Mouse (Mus musculus): ENCODE measurements around the gene Ext2. TPM values are rescaled to one million over a fixed set of nuclear protein-coding genes. Genes with fewer than 3 reads are reported as not detected.
A peak's percentile ranks its signal among the peaks of the same experiment; 100 is the strongest.

The Ext2 gene
- polyA plus RNA-seq, 1 experiment: not detected

DNA sequence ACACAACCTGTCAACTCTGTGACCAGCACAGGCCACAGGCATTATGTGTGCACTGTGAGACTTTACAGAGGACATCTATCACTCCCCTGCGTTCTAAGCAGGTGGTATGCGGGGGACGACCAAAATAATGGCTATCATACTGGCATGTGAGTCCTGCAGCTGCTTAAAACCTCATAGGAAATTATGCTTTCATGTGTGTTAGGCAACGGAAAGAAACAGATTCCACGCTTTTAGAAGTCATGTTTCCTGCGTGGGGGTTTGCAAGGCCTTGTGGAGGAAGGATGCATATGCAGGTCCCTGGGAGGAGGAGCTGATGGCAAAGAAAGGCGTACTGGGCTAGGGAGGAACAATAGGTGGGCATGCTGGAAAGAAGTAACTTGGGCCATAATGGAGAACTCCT lies 63.2 kb downstream of the Ext2 start:
- peaks cover 23% of the 10 kb centered on the region for H3K4me1 ChIP-seq (ENCODE audit: control insufficient read depth, insufficient read depth, low read length)
- WGBS: 49% methylated on average over 7 of the region's 7 CpGs
- peak overlapping the region; percentile 61 for H3K27ac ChIP-seq (ENCODE audit: insufficient read depth, low read depth, low read length)
- no peak overlapping the region for H3K4me3 ChIP-seq (ENCODE audit: insufficient read depth, low read depth, low read length)
- TF ChIP-seq POLR2A (IDR thresholded peaks at IDR 0.05; ENCODE audit: insufficient read depth, low read depth, low read length) (no peak), CTCF (IDR thresholded peaks at IDR 0.05; ENCODE audit: insufficient read depth, low read depth, low read length) (no peak)

DNA sequence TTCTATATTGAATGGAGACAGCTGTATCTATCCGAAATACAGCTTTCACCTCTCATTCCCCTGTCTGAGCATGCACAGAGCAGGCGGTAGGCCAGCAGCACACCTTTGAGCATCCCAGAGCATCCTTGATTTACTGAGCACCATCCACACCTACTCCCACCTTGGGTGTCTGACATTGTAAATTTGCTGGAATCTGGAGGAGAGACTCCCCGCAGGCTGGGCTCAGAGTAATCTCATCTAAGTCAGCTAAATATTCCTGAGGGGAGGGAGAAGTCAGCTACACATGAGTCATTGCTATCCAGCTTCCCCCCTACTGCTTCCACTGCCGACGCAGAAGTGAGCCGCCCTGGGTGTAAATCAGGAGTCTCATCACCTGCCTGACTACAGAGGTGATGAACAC lies 64.1 kb downstream of the Ext2 start:
- 38% methylated on average over 6 of the region's 6 CpGs for WGBS
- no peak for TF ChIP-seq CTCF (IDR thresholded peaks at IDR 0.05; ENCODE audit: insufficient read depth, low read depth, low read length)
- no peak for TF ChIP-seq POLR2A (IDR thresholded peaks at IDR 0.05; ENCODE audit: insufficient read depth, low read depth, low read length)

DNA sequence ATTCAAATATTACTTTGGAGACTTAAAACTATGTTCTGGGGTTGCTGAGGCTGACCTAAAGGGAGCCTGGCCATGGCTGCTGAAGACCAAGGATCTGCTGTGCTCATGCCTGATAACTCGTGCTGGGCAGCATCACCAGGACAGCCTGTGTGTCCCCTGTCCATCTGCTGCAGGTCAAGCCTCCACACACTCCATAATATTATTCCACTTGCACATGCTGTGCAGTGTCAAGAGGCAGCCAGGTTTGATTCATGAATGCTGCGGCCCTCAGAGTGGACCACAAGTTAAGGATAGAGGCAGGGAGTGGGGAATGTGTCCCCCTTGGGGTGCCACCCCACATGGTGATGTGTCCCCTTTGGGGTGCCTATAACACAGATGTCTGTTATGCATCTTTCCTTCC lies 68.0 kb downstream of the Ext2 start:
- H3K27ac ChIP-seq (ENCODE audit: insufficient read depth, low read depth, low read length): peak overlapping the region; percentile 16; the same call in 1 of the 2 replicates
- 91% methylated on average over 2 of the region's 2 CpGs for WGBS
- TF ChIP-seq CTCF (IDR thresholded peaks at IDR 0.05; ENCODE audit: insufficient read depth, low read depth, low read length) (no peak), POLR2A (IDR thresholded peaks at IDR 0.05; ENCODE audit: insufficient read depth, low read depth, low read length) (no peak)
- H3K4me1 ChIP-seq (ENCODE audit: control insufficient read depth, insufficient read depth, low read length): peaks cover 19% of the 10 kb centered on the region
- H3K4me3 ChIP-seq (ENCODE audit: insufficient read depth, low read depth, low read length): no peak overlapping the region

More for the DNA sequence above, 64.1 kb downstream of the Ext2 start:
- Histone ChIP-seq H3K27ac (ENCODE audit: insufficient read depth, low read depth, low read length) (peak overlapping the region; percentile 86), H3K4me3 (ENCODE audit: insufficient read depth, low read depth, low read length) (no peak overlapping the region), H3K4me1 (ENCODE audit: control insufficient read depth, insufficient read depth, low read length) (peaks cover 23% of the 10 kb centered on the region)

DNA sequence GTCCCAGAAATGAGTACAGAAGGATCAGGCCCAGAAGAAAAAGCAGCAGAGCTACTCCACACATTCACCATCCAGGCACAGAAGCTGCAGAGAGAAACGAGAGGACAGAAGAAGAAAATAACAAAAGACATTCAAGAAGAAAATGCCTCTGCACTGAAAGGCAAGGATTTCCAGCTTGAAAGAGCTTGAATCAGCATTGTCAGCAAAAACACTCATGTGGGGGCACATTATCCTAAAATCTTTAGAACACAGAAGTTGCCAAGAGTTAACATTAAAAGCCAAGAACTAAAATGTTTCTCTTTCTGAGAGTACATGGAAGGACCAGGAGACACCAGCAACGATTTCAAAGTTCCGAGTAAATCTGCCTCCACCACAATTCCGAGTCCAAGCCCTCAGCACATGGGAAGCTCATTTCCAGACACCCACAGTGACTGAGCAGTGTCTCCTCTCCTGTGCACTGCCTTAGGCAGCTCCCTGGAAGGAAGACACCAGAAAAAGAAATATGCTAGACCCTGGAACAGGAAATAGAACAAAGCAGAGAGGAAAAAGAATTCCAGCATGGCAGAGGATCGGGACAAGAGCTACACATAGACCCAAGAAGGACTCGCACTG lies 69.1 kb downstream of the Ext2 start:
- H3K4me1 ChIP-seq (ENCODE audit: control insufficient read depth, insufficient read depth, low read length): peaks cover 13% of the 10 kb centered on the region
- 69% methylated on average over 6 of the region's 6 CpGs for WGBS
- no peak overlapping the region for H3K4me3 ChIP-seq (ENCODE audit: insufficient read depth, low read depth, low read length)
- no peak for TF ChIP-seq CTCF (IDR thresholded peaks at IDR 0.05; ENCODE audit: insufficient read depth, low read depth, low read length)
- TF ChIP-seq POLR2A (IDR thresholded peaks at IDR 0.05; ENCODE audit: insufficient read depth, low read depth, low read length): no peak
- no peak overlapping the region for H3K27ac ChIP-seq (ENCODE audit: insufficient read depth, low read depth, low read length)

DNA sequence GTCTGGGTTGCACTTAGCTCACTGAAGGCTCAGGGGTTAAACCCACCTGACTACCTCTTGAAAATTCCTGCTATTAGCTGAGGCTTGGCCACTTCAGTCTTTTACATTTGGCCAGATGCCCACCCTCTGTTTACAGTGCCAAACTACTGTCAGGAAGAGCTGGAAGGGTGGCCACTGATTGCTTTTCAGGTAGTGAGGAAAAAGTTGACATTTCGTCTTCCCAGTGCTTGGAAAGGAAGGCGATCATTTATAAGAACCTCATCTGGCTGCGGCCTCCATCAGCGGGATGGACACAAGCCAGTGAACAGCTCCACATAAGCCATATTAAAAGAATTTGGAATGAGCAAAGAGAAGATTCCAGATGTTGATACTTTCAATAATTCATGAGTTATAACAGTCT lies 72.7 kb downstream of the Ext2 start:
- H3K27ac ChIP-seq (ENCODE audit: insufficient read depth, low read depth, low read length): no peak overlapping the region
- no peak overlapping the region for H3K4me3 ChIP-seq (ENCODE audit: insufficient read depth, low read depth, low read length)
- no peak for TF ChIP-seq CTCF (IDR thresholded peaks at IDR 0.05; ENCODE audit: insufficient read depth, low read depth, low read length)
- TF ChIP-seq POLR2A (IDR thresholded peaks at IDR 0.05; ENCODE audit: insufficient read depth, low read depth, low read length): no peak
- WGBS: 90% methylated on average over 4 of the region's 4 CpGs
- H3K4me1 ChIP-seq (ENCODE audit: control insufficient read depth, insufficient read depth, low read length): peaks cover 12% of the 10 kb centered on the region

DNA sequence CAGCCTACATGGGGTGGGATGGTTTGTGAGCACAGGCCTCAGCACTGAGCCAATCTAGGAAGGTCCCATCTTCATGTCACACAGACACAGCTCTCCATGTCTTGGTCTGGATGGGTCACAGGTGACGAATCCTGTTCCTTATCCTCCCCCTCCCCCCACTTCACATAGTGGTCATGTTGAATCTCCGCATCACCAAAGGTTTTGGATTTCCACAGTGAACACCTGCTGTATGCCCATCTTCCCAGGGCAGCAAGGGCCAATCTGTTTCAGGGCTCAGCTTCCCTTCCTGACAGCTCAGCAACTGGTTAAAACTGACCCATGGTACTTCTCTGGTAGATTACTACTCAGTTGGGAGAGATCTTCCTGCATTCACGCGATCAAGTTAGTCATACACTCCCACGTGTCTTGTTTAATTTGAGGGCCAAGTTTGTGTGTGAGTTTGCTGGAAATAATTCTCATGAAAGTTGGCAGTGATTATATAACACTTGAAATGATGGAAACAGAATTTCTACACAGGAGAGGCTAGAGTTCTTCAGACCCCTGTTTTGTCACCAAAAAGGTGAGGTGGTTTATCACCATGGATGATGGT lies 74.7 kb downstream of the Ext2 start:
- Histone ChIP-seq H3K27ac (ENCODE audit: insufficient read depth, low read depth, low read length) (no peak overlapping the region), H3K4me1 (ENCODE audit: control insufficient read depth, insufficient read depth, low read length) (peaks cover 12% of the 10 kb centered on the region), H3K4me3 (ENCODE audit: insufficient read depth, low read depth, low read length) (no peak overlapping the region)
- 81% methylated on average over 5 of the region's 5 CpGs for WGBS
- TF ChIP-seq CTCF (IDR thresholded peaks at IDR 0.05; ENCODE audit: insufficient read depth, low read depth, low read length) (no peak), POLR2A (IDR thresholded peaks at IDR 0.05; ENCODE audit: insufficient read depth, low read depth, low read length) (no peak)

DNA sequence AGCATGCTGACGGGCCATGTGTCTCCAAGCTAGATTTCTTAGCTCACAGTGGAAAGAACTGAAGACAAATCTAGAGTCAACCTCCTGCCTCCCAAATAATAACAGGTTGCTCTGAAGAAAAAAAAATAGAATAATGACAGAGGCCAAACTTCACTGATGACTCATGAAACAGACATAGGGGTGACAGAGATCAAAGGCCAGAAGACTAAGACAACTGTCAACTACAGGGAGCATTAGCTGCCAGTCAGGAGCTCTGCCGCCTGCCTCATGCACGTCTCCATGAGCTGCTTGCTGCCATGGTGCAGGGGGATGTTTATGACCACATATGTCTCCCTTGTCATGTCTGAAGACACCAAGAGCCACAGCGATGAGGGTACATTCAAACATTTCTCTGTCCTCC lies 75.7 kb downstream of the Ext2 start:
- peaks cover 12% of the 10 kb centered on the region for H3K4me1 ChIP-seq (ENCODE audit: control insufficient read depth, insufficient read depth, low read length)
- no peak overlapping the region for H3K4me3 ChIP-seq (ENCODE audit: insufficient read depth, low read depth, low read length)
- TF ChIP-seq CTCF (IDR thresholded peaks at IDR 0.05; ENCODE audit: insufficient read depth, low read depth, low read length) (no peak), POLR2A (IDR thresholded peaks at IDR 0.05; ENCODE audit: insufficient read depth, low read depth, low read length) (no peak)
- no peak overlapping the region for H3K27ac ChIP-seq (ENCODE audit: insufficient read depth, low read depth, low read length)
- 86% methylated on average over 4 of the region's 4 CpGs for WGBS

DNA sequence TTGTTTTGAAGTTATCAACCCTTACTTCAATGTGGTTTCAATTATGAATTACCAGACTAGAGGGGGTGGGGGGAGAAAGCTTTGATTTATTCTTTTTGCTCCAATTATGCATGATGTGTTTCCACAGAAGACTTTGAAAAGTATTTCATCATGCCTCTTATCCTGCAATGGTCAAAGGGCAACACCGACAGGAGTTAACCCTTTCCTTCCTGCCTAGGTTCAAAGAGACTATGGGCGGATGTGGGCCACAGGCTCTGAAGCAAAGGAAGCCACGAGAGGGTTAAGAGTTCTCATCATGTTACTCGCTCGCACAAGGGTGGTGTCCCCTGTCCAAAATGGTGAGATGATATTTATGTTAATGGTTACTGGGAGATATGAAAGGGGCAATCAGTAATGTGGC lies 76.2 kb downstream of the Ext2 start:
- TF ChIP-seq CTCF (IDR thresholded peaks at IDR 0.05; ENCODE audit: insufficient read depth, low read depth, low read length): no peak
- TF ChIP-seq POLR2A (IDR thresholded peaks at IDR 0.05; ENCODE audit: insufficient read depth, low read depth, low read length): no peak
- WGBS: 88% methylated on average over 5 of the region's 5 CpGs
- Histone ChIP-seq H3K4me1 (ENCODE audit: control insufficient read depth, insufficient read depth, low read length) (peaks cover 12% of the 10 kb centered on the region), H3K4me3 (ENCODE audit: insufficient read depth, low read depth, low read length) (no peak overlapping the region), H3K27ac (ENCODE audit: insufficient read depth, low read depth, low read length) (no peak overlapping the region)

DNA sequence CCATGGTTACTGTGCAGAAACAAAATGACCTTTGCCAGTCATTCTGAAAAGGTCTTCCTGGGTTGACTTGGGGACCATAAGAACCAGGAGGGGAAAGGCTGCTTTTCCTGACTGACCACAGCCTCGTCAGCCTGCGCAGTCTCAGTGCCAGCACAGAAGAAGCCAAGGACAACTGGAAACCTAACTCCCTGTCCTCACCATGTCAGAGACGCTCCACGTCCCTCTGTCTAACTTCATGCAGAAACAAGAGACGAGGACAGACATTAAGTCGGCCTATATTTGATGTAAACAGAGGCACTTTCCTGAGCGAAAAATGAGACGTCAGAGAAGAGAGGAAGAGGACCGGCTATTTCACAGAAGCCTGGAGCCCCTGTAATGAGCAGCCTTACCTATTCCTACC lies 76.6 kb downstream of the Ext2 start:
- 94% methylated on average over 9 of the region's 9 CpGs for WGBS
- no peak overlapping the region for H3K27ac ChIP-seq (ENCODE audit: insufficient read depth, low read depth, low read length)
- no peak for TF ChIP-seq POLR2A (IDR thresholded peaks at IDR 0.05; ENCODE audit: insufficient read depth, low read depth, low read length)
- no peak for TF ChIP-seq CTCF (IDR thresholded peaks at IDR 0.05; ENCODE audit: insufficient read depth, low read depth, low read length)
- peaks cover 12% of the 10 kb centered on the region for H3K4me1 ChIP-seq (ENCODE audit: control insufficient read depth, insufficient read depth, low read length)
- no peak overlapping the region for H3K4me3 ChIP-seq (ENCODE audit: insufficient read depth, low read depth, low read length)

Data from olfactory bulb, adult 2 months (tissue).